Mouse (Mus musculus) heart, embryonic 13.5 days (tissue): ENCODE measurements at regions not wholly inside any gene's neighbourhood (a gene's known extent, or its start where the extent isn't known, plus 50 kb on each side); places are given as distances from the start of the nearest gene placed in this dataset.

Source experiments
- ATAC-seq: fragments of 200-750 bp; cut with Nextera tagmentation; 2 replicates; pipeline ENCODE4 v1.8.0; 2017; ENCODE audit warnings: moderate TSS enrichment; ENCODE audit not compliant: insufficient number of reproducible peaks, low FRiP score, low TSS enrichment; ENCODE audit errors: extremely low read depth
- H3K27ac ChIP-seq: fragments of 300-500 bp; sonication (generic); replicated peaks from 2 replicates; pipeline ENCODE4 v1.5.1; 2015; ENCODE audit warnings: moderate library complexity, mild to moderate bottlenecking, inconsistent platforms
- H3K27me3 ChIP-seq: fragments of 300-500 bp; sonication (generic); replicated peaks from 2 replicates; pipeline ENCODE4 v1.6.1; 2015; ENCODE audit warnings: mild to moderate bottlenecking, inconsistent platforms
- H3K36me3 ChIP-seq: fragments of 300-500 bp; sonication (generic); 2 replicates; pipeline ENCODE4 v1.6.1; 2015; ENCODE audit warnings: mild to moderate bottlenecking, inconsistent platforms
- H3K4me1 ChIP-seq: fragments of 300-500 bp; sonication (generic); 2 replicates; pipeline ENCODE4 v1.6.1; 2015; ENCODE audit warnings: inconsistent platforms
- H3K4me2 ChIP-seq: fragments of 300-500 bp; sonication (generic); 2 replicates; pipeline ENCODE4 v1.6.1; 2015; ENCODE audit warnings: inconsistent platforms, mild to moderate bottlenecking, moderate library complexity
- H3K4me3 ChIP-seq: fragments of 300-500 bp; sonication (generic); 2 replicates; pipeline ENCODE4 v1.5.1; 2015; ENCODE audit warnings: moderate library complexity, mild to moderate bottlenecking, inconsistent platforms
- H3K9ac ChIP-seq: fragments of 300-500 bp; sonication (generic); 2 replicates; pipeline ENCODE4 v1.6.1; 2015; ENCODE audit warnings: inconsistent platforms, mild to moderate bottlenecking, moderate library complexity
- H3K9me3 ChIP-seq: fragments of 300-500 bp; sonication (generic); 2 replicates; pipeline ENCODE4 v1.6.1; 2016; ENCODE audit warnings: inconsistent platforms
- whole genome bisulfite sequencing: fragments of 180-500 bp; shearing (Covaris S2); methylation state at CpG from one replicate; pipeline ENCODE4 v1.1.7; 2015; ENCODE audit warnings: mixed read lengths; 5-methylcytosine and 5-hydroxymethylcytosine counted together

DNA sequence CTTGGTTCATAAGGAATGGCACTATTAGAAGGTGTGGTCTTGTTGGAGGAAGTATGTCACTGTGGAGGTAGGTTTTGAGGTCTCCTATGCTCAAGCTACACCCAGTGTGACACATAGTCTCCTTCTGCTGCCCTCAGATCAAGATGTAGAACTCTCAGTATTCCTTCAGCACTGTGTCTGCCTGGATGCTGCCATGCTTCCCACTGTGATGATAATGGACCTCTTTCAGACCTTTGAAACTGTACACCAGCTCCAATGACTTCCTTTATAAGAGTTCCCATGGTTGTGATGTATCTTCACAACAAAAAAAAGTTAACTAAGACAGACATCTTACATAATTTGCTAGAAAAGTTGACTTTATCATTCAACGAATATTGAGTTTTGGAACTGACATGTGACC, 60.2 kb upstream of the Foxc1 start:
- H3K36me3 ChIP-seq: no peaks in the 10 kb centered on the region
- H3K9me3 ChIP-seq: no peaks in the 10 kb centered on the region
- no peaks in the 10 kb centered on the region for H3K4me1 ChIP-seq
- no peak overlapping the region for H3K27ac ChIP-seq
- no peaks in the 10 kb centered on the region for H3K27me3 ChIP-seq
- H3K4me3 ChIP-seq: no peak overlapping the region
- no peak overlapping the region for H3K9ac ChIP-seq
- H3K4me2 ChIP-seq: no peak overlapping the region
- 72% methylated on average over 1 of the region's 1 CpGs for WGBS
- ATAC-seq: no peak
